Mouse (Mus musculus) G1E (cell line): ENCODE measurements at regions not wholly inside any gene's neighbourhood (a gene's known extent, or its start where the extent isn't known, plus 50 kb on each side); places are given as distances from the start of the nearest gene placed in this dataset.

ENCODE experiments used
- CTCF ChIP-seq: IDR thresholded peaks from 2 replicates; pipeline ENCODE4 v1.5.1; 2012; ENCODE audit warnings: low read depth, low read length, inconsistent platforms, mixed read lengths
- GATA2 ChIP-seq: IDR thresholded peaks from 2 replicates; pipeline ENCODE4 v1.6.1; 2012; ENCODE audit warnings: low read depth, low read length, inconsistent platforms, borderline replicate concordance
- TAL1 ChIP-seq: conservative IDR thresholded peaks from 2 replicates; pipeline ENCODE4 v1.6.1; 2012; ENCODE audit warnings: low read depth, low read length, inconsistent platforms, mixed read lengths

GRCm38 (mm10) chr7:136613496-136613895 lies 280.9 kb upstream of the Mgmt start:
- TF ChIP-seq TAL1, result no peak
- TF ChIP-seq CTCF, result no peak
- TF ChIP-seq GATA2, result no peak
